Mouse (Mus musculus): Measurements from ENCODE around the gene Lef1. TPM values are rescaled to one million over a fixed set of nuclear protein-coding genes. Genes with fewer than 3 reads are reported as not detected.
A peak's percentile ranks its signal among the peaks of the same experiment; 100 is the strongest.

Lef1 gene
- total RNA-seq, 2 experiments from 2014 or later = 4.0 to 4.9 TPM

GRCm38 (mm10) chr3:131246579-131247046 lies 136.3 kb downstream of the Lef1 start:
- no peak for DNase-seq (ENCODE audit: low spot score in 2 of 2)

GRCm38 (mm10) chr3:131247447-131247846 lies 137.2 kb downstream of the Lef1 start:
- no peak for DNase-seq (ENCODE audit: low spot score in 2 of 2)

- DNase-seq (ENCODE audit: low spot score in 2 of 2) = no peak
Measured at GRCm38 (mm10) chr3:131247851-131248250, 137.6 kb downstream of the Lef1 start.

GRCm38 (mm10) chr3:131248444-131248843 lies 138.2 kb downstream of the Lef1 start:
- DNase-seq (ENCODE audit: low spot score in 2 of 2) = no peak

GRCm38 (mm10) chr3:131250283-131250682 lies 140.0 kb downstream of the Lef1 start:
- DNase-seq (ENCODE audit: low spot score in 2 of 2) = no peak

- DNase-seq (ENCODE audit: low spot score in 2 of 2) = no peak
Measured at GRCm38 (mm10) chr3:131250978-131251377, 140.7 kb downstream of the Lef1 start.

- no peak for DNase-seq (ENCODE audit: low spot score in 2 of 2)
Measured at GRCm38 (mm10) chr3:131251601-131252000, 141.3 kb downstream of the Lef1 start.

- no peak for DNase-seq (ENCODE audit: low spot score in 2 of 2)
Measured at GRCm38 (mm10) chr3:131254991-131255390, 144.7 kb downstream of the Lef1 start.

GRCm38 (mm10) chr3:131255399-131255981 lies 145.2 kb downstream of the Lef1 start:
- DNase-seq (ENCODE audit: low spot score in 2 of 2) = no peak

- DNase-seq (ENCODE audit: low spot score in 2 of 2) = no peak
Measured at GRCm38 (mm10) chr3:131258921-131259320, 148.7 kb downstream of the Lef1 start.

GRCm38 (mm10) chr3:131259392-131259965 lies 149.2 kb downstream of the Lef1 start:
- no peak for DNase-seq (ENCODE audit: low spot score in 2 of 2)

GRCm38 (mm10) chr3:131260418-131260817 lies 150.1 kb downstream of the Lef1 start:
- no peak for DNase-seq (ENCODE audit: low spot score in 2 of 2)

GRCm38 (mm10) chr3:131263766-131264486 lies 153.7 kb downstream of the Lef1 start:
- no peak for DNase-seq (ENCODE audit: low spot score in 2 of 2)

GRCm38 (mm10) chr3:131265516-131265915 lies 155.2 kb downstream of the Lef1 start:
- DNase-seq (ENCODE audit: low spot score in 2 of 2) = no peak

GRCm38 (mm10) chr3:131266366-131267050 lies 156.2 kb downstream of the Lef1 start:
- no peak for DNase-seq (ENCODE audit: low spot score in 2 of 2)

- no peak for DNase-seq (ENCODE audit: low spot score in 2 of 2)
Measured at GRCm38 (mm10) chr3:131270381-131270780, 160.1 kb downstream of the Lef1 start.

GRCm38 (mm10) chr3:131271157-131271556 lies 160.9 kb downstream of the Lef1 start:
- no peak for DNase-seq (ENCODE audit: low spot score in 2 of 2)

GRCm38 (mm10) chr3:131271559-131272373 lies 161.5 kb downstream of the Lef1 start, which contains the start of gene Hadh:
Gene Hadh (minus strand): TSS chr3:131272101.
- DNase-seq (ENCODE audit: low spot score in 2 of 2) = peak; percentile 60 to 83

- no peak for DNase-seq (ENCODE audit: low spot score in 2 of 2)
Measured at GRCm38 (mm10) chr3:131272374-131273100, 162.3 kb downstream of the Lef1 start.
